Mouse (Mus musculus): ENCODE results near the gene Akt1.

Gene Akt1

GRCm38 (mm10) chr12:112674132-112675011 is at the start of gene Akt1:
Gene Akt1 (minus strand): TSS chr12:112674884.
- peak; percentile 55 for DNase-seq

- DNase-seq = peak; percentile 70
These were observed 49.6 kb upstream of the Akt1 start for GRCm38 (mm10) chr12:112724077-112724805.

DNA sequence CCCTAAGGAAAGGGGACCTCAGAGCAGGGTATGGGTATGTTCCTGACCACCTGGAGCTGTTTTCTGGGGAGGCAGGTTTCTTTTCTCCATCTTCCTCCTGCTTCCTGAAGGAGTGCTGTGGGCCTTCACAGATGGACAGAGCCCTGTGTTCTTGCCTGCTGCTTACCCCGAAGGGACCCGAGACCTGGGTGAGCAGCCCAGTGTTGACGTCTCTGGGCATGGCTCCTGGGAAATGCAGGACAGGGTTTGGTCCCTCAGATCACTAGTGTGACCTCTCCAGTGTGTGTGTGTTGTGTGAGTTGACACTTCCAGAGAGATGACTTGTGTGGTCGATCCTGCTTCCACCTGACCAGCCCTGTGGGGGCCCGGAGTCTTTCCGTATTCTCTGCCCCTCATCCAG is 48.8 kb upstream of the Akt1 start:
- DNase-seq = no peak

DNA sequence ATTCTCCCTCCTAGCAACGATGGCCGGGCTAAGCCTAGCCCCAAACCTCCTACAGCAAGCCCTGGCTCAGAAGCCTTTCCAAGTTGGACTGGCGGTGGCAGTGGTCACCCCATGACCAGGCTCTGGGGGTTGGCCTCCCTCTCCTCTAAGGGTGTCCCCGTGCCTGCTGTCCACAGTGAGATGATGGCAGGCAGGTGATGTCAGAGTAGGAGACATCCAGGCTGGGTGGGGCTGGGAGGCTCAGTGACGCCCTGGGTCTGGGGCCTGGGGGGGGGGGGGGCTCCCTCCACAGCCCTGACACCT is 48.3 kb upstream of the Akt1 start:
- DNase-seq = no peak

DNA sequence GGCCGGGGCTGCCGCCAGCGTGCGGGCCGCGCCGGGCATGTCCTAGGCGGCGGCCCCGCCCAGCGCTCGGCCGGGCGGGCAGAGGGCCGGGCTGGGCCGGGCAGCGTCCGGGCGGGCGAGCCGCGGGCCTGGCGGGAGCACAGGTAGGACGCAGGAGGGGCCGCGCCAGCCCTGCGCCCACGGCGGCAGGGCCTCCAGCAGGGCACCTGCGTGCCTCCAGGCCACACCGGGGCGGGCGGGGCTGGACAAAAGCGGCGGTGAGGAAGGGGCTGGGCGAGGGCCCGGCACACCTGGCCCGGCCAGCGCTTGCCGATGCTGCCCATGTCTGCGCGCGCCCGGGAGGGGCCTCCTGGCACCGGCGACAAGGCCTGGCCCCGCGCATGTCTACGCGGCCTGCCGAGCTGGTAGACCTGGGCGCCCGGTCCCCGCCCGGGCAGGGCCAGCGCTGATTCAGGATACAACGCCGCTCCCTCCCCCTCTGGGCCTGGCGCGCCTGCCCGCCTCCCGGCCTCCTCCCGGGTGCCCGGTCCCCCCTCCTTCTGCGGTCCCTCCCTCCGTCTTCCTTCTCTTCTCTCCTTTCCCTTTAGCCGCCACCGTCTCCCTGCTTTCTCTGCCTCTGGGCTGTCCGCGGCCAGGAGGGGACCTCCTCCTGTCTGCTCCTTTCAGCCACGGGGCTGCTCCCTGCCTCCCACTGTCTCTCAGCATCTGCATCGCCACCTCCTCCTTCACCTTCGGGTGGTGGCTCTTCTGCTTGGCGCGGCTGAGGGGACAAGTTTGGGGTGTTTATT is 47.8 kb upstream of the Akt1 start:
- DNase-seq = peak; percentile 51

- DNase-seq = peak; percentile 42
These were observed 46.9 kb upstream of the Akt1 start for GRCm38 (mm10) chr12:112721424-112722239.

DNA sequence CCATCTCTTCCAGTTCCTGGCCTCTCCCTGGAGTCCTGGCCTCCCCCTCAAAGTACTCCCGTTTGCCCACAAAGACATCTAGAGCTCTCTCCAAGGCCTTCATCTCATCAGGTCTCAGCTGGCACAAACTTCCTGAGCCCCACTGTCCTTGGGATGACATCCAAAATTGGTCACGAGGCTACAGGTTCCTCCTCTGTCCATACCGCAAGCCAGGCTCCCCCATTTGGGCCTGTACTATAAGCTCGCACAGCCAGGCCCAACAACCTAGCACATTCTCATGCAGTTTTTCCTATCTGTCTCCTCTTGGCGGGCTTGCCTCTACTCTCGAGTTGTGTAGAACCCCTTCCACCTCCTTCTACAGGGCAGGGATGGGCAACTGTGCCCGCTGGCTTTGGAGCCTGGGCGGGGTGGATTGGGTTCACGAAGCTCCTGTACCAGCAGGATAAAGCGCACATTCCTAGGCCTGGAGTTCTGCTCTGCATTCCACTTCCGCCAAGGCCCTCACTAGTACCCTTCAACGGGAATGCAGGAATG is 46.3 kb upstream of the Akt1 start:
- DNase-seq = no peak

GRCm38 (mm10) chr12:112720216-112720615 is 45.5 kb upstream of the Akt1 start, which contains the start of gene Cep170b:
Gene Cep170b (plus strand): TSS chr12:112720455.
- no peak for DNase-seq

- no peak for DNase-seq
These were observed 44.3 kb upstream of the Akt1 start for GRCm38 (mm10) chr12:112718995-112719394.

DNA sequence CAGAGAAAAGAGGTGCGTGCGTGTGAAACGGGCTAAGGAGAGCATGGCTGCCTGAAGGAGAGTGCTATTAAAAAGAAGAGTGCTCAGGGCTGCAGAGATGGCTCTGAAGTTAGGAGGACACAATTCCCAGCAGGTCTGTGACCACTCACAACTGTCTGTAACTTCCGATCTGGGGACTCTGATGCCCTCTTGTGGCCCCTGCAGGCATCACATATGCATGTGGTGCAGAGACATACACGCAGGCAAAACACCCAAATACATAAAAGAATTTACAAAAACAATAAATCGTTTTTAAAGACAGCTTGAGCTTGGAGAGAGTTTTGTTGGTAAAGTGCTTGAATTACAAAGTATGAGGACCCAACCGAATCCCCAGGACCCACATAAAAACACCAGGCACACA is 42.5 kb upstream of the Akt1 start:
- no peak for DNase-seq

DNA sequence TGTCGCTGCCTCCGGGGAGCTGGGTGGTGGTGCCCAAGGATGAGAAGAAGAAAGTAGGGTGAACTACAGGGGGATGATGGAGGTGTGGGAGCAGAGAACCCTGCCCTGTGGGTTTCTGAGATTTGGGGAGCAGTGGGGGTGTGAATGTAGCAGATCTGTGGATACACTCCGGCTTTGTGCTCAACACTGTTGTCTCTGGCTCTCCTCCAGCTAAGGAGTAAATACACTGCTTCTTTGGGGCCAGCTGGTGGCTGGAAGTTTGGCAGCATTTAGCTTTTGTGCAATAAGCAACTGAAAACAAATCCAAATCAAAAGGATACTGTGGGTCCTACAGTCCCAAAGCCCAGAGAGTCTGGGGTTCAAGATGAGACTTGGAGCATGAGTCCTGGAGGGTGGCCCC is 39.3 kb upstream of the Akt1 start:
- peak; percentile 26 for DNase-seq

- DNase-seq = no peak
These were observed 32.8 kb upstream of the Akt1 start for GRCm38 (mm10) chr12:112707573-112707869.

GRCm38 (mm10) chr12:112706704-112707572 is 32.3 kb upstream of the Akt1 start:
- DNase-seq = peak; percentile 88

GRCm38 (mm10) chr12:112702374-112703320 is 28.0 kb upstream of the Akt1 start:
- DNase-seq = no peak

DNA sequence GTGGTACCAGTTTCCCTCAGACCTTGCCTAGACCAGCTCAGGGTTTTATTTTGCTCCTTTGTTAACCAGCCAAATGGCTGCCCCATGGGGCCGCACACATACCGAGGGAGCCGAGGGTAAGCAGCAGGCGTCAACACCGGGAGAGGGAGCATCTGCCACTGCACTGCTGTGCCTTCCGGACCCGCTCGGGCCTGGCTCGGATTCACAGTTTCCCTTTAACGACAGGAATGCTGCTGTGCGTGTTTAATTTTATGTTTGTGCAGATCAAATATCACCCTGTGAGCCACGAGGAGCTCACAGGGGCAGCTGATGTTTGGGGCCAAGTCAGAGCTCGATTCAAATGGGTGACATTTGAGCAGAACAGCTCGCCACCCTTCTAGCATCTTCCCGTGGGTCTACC is 25.8 kb upstream of the Akt1 start:
- no peak for DNase-seq

DNA sequence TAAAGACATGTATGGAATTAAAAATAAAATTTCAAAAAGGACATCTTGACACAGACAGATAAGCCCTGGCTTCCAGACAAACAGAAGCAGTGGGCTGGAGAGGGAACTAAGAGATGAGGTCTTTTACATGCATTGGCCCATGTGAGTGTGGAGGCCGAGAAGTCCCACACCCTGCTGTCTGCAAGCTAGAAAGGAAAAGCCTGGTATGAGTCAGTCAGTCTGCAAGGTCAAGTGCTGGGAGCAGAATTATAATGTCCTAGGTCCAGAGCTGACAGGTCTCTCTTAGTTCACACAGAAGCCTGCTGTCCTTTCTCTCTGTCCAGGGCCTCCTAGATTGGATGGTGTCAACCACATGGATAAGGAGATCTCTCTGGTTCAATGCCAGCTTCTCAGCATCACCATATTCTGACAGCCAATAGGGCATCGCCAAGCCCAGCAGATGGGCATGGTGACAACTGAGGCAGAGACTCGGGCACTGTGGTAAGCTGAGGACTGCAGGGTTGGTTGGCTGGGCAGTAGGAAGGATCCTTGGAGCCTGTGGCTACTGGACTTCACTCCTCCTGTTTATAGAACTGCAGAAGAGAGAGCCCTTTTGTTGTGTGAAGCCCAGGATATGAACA is 22.2 kb upstream of the Akt1 start:
- DNase-seq = no peak

DNA sequence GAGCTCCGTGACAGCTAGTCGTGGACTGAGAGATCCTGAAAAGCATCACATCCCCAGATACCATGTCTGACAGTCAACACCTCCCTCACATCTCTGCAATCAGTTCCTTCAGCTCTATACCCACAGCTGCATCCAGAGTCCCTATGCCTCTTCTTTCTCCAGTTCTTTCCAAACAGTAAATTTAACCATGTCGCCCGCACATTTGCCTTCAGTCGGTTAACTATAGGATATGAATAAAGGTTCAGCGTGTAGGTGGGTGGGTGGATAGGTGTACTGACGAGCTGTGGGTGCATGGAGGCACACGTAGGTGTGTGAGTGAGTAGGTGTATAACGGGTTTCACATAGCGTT is 19.4 kb upstream of the Akt1 start:
- DNase-seq = no peak

DNA sequence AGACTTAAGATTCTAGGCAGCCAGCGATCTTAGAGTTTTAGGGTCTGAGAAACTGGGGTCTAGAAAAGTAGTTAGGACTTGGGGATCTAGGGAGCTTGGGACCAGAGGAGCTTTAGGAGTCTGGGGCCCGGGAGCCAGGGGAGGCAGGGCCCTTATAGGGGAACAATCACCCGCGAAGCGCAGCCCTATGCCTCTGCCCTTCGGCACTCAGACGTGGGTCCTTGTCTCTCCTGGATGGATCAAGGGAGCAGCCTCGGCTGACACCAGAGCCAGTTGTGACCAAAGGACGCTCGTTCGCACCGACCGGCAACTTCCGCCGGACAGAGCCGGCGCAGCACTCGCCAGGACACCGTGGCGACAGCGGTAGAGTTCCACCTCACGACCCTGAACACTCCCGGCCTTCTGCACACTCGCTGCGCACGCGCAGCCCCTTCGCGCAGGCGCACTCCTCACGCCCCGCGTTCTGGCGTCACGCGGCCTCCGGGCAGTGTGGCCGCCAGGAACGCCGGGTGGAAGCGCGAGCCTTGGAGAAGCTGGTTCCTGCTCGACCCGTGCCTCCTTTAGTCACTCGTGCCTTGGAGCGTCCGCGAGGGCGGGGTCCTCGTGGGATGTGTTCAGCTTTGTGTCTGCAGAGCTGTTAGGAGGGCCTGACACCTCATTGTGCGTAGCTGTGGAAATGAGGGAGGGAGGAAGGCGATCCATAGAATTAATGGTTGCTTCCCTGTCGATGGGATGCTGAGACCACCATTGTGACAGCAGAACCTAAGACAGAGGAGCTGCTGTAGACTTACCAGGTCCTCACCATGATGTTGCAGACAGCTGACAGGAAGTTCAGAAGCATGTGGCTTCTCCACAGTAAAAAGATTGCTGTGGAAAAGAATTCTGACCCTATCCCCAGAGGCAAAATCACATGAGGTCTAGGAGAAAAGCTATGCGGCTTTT is 18.8 kb upstream of the Akt1 start:
- peak; percentile 96 for DNase-seq

GRCm38 (mm10) chr12:112688458-112688857 is 13.8 kb upstream of the Akt1 start:
- DNase-seq = no peak

All from right cerebral cortex, adult 18-20 months (tissue).